Mouse (Mus musculus) CD4-positive helper T cell, adult 2 months (primary cell): Measurements from ENCODE around the gene Crtap.

ENCODE experiments used
- DNase-seq: peaks from one replicate; pipeline ENCODE4 v3.0.0-alpha.2; 2012; ENCODE audit warnings: low read depth, missing footprints, low spot score

The Crtap gene

GRCm38 (mm10) chr9:114389905-114390748 lies at the start of gene Crtap:
Crtap (minus strand) TSS chr9:114390675.
- peak; percentile 82 for DNase-seq

GRCm38 (mm10) chr9:114435668-114436067 lies 45.2 kb upstream of the Crtap start:
- peak; percentile 68 for DNase-seq

GRCm38 (mm10) chr9:114428103-114428834 lies 37.8 kb upstream of the Crtap start:
- no peak for DNase-seq

- peak; percentile 60 for DNase-seq
These were observed 37.0 kb upstream of the Crtap start for GRCm38 (mm10) chr9:114427425-114427824.

- peak; percentile 57 for DNase-seq
These were observed 35.7 kb upstream of the Crtap start for GRCm38 (mm10) chr9:114426201-114426600.

- no peak for DNase-seq
These were observed 35.1 kb upstream of the Crtap start for GRCm38 (mm10) chr9:114425576-114425975.

- DNase-seq, result peak; percentile 89
These were observed 31.3 kb upstream of the Crtap start for GRCm38 (mm10) chr9:114421797-114422196.

- peak; percentile 27 for DNase-seq
These were observed 30.6 kb upstream of the Crtap start for GRCm38 (mm10) chr9:114421045-114421444.

GRCm38 (mm10) chr9:114420443-114420842 lies 30.0 kb upstream of the Crtap start:
- DNase-seq, result no peak

GRCm38 (mm10) chr9:114418187-114418586 lies 27.7 kb upstream of the Crtap start:
- peak; percentile 87 for DNase-seq

GRCm38 (mm10) chr9:114416646-114417517 lies 26.4 kb upstream of the Crtap start:
- no peak for DNase-seq

GRCm38 (mm10) chr9:114415701-114416100 lies 25.2 kb upstream of the Crtap start:
- peak; percentile 77 for DNase-seq

GRCm38 (mm10) chr9:114413866-114414265 lies 23.4 kb upstream of the Crtap start:
- no peak for DNase-seq

GRCm38 (mm10) chr9:114412406-114412805 lies 21.9 kb upstream of the Crtap start:
- DNase-seq, result no peak

- no peak for DNase-seq
These were observed 20.8 kb upstream of the Crtap start for GRCm38 (mm10) chr9:114411295-114411694.

GRCm38 (mm10) chr9:114410313-114410862 lies 19.9 kb upstream of the Crtap start:
- no peak for DNase-seq

- no peak for DNase-seq
These were observed 17.2 kb upstream of the Crtap start for GRCm38 (mm10) chr9:114407676-114408075.

- peak; percentile 62 for DNase-seq
These were observed 11.2 kb upstream of the Crtap start for GRCm38 (mm10) chr9:114401685-114402080.

- peak; percentile 90 for DNase-seq
These were observed 10.6 kb upstream of the Crtap start, which contains the start of the genes Glb1 and Tmppe for GRCm38 (mm10) chr9:114400949-114401684. Glb1 (plus strand) TSS chr9:114401076. Tmppe (plus strand) TSS chr9:114401105.

- DNase-seq, result no peak
These were observed 10.1 kb upstream of the Crtap start for GRCm38 (mm10) chr9:114400588-114400948.

- DNase-seq, result no peak
These were observed 9.2 kb upstream of the Crtap start for GRCm38 (mm10) chr9:114399680-114400079.
